ENCODE assay signal across 8 mouse cellular contexts in the genomic region with DNA sequence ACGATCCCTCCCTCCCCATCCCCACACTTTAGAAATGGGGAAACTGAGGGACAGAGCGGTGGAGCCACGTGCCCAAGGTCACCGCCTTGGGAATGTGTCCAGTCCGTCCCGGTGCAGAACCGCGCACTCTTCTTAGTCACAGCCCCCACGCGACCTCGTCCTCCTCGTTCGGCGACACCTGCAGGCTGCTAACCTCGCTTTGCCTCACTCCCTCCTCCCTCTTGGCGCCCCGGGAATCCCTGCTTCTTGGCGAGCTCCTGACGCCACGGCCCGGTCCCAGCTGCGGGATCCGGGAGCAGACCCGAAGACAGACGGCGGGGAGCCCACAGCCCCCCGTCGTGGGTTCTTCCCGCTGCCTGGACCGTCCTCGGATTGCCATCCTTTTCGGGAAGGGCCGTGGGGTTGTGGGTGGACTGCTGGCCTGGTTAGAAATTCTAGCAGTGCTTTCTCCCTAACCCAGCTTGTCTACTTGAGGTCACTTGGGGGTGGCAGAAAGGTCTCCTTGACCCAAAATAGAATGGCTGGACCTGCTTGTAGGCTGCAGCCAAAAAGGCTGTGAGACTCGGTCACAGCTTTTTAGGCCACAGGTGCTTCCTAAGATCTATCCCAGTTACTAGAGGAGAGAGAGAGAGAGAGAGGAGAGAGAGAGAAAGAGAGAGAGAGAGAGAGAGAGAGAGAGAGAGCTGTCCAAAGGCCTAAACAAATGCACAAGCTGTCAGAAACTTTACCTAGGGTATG. TPM values are rescaled to one million over a fixed set of nuclear protein-coding genes. Genes with fewer than 3 reads are reported as not detected.
DNase-seq lines count a peak whose midpoint lies in the region; ATAC-seq and TF ChIP-seq lines count a peak whose summit lies in the region.

No protein-coding gene starts in this region.

- WGBS in forebrain, embryonic 16.5 days: under 1% methylated on average over 34 of the region's 34 CpGs
- WGBS in hindbrain, embryonic 13.5 days: 1% methylated on average over 34 of the region's 34 CpGs
- 1% methylated on average over 34 of the region's 34 CpGs for WGBS in limb, embryonic 14.5 days
- WGBS in midbrain, embryonic 13.5 days: 1% methylated on average over 34 of the region's 34 CpGs

- peak overlapping the region; percentile 89 for H3K27ac ChIP-seq in layer of hippocampus, adult 2 months
- peak overlapping the region; percentile 85 for H3K27ac ChIP-seq in forebrain, embryonic 16.5 days (ENCODE audit: low read length)
- H3K27ac ChIP-seq in hindbrain, embryonic 13.5 days: peak overlapping the region; percentile 94
- H3K27ac ChIP-seq in limb, embryonic 14.5 days (replicated peaks; ENCODE audit: low read depth, low read length): no peak overlapping the region; the same call in 1 of the 2 replicates
- peak overlapping the region; percentile 92 for H3K27ac ChIP-seq in midbrain, embryonic 13.5 days

- H3K4me2 ChIP-seq in forebrain, embryonic 16.5 days (ENCODE audit: low read length): peak overlapping the region; percentile 76
- H3K4me2 ChIP-seq in hindbrain, embryonic 13.5 days: peak overlapping the region; percentile 99
- peak overlapping the region; percentile 98 for H3K4me2 ChIP-seq in limb, embryonic 14.5 days (replicated peaks; ENCODE audit: low read depth, low read length, severe bottlenecking)
- peak overlapping the region; percentile 99 for H3K4me2 ChIP-seq in midbrain, embryonic 13.5 days (replicated peaks)

- H3K4me1 ChIP-seq in forebrain, embryonic 16.5 days (replicated peaks; ENCODE audit: control insufficient read depth, insufficient read depth, low read length): peaks cover 18% of the 10 kb centered on the region
- H3K4me1 ChIP-seq in hindbrain, embryonic 13.5 days (replicated peaks): peaks cover 27% of the 10 kb centered on the region
- peaks cover 16% of the 10 kb centered on the region for H3K4me1 ChIP-seq in limb, embryonic 14.5 days (ENCODE audit: control insufficient read depth, insufficient read depth, low read length)
- peaks cover 27% of the 10 kb centered on the region for H3K4me1 ChIP-seq in midbrain, embryonic 13.5 days (replicated peaks)

- peak overlapping the region; percentile 77 for H3K4me3 ChIP-seq in layer of hippocampus, adult 2 months
- peak overlapping the region; percentile 80 for H3K4me3 ChIP-seq in forebrain, embryonic 16.5 days (replicated peaks; ENCODE audit: low read length)
- H3K4me3 ChIP-seq in hindbrain, embryonic 13.5 days: peak overlapping the region; percentile 94
- H3K4me3 ChIP-seq in limb, embryonic 14.5 days (replicated peaks; ENCODE audit: low read length): peak overlapping the region; percentile 96
- peak overlapping the region; percentile 95 for H3K4me3 ChIP-seq in midbrain, embryonic 13.5 days (replicated peaks)

- DNase-seq in layer of hippocampus, adult 2 months (ENCODE audit: low spot score in 2 of 2): peak in 1 of 2 experiments; percentile 29
- no peak for DNase-seq in layer of hippocampus, adult 8-10 months (ENCODE audit: low spot score in 2 of 2)
- DNase-seq in cerebellum, adult 11-12 months: peak; percentile 79
- DNase-seq in limb, embryonic 14.5 days (ENCODE audit: low spot score): peak; percentile 22
- peak; percentile 64 to 72 for DNase-seq in thymus, adult 18-20 months

- ATAC-seq in forebrain, embryonic 16.5 days: peak; percentile 29; the same call in 1 of the 2 replicates
- ATAC-seq in hindbrain, embryonic 13.5 days (ENCODE audit: low FRiP score): peak; percentile 37
- 0 out of 2 replicates have a peak, but pooled peaks have one; percentile 6 for ATAC-seq in limb, embryonic 14.5 days (ENCODE audit: low FRiP score, low read depth)
- ATAC-seq in midbrain, embryonic 13.5 days: peak; percentile 40

- no peaks in the 10 kb centered on the region for H3K9me3 ChIP-seq in forebrain, embryonic 16.5 days (ENCODE audit: control insufficient read depth, low read length)
- H3K9me3 ChIP-seq in hindbrain, embryonic 13.5 days: no peaks in the 10 kb centered on the region
- H3K9me3 ChIP-seq in limb, embryonic 14.5 days (ENCODE audit: control insufficient read depth, low read length): no peaks in the 10 kb centered on the region
- H3K9me3 ChIP-seq in midbrain, embryonic 13.5 days: no peaks in the 10 kb centered on the region

- no peak for TF ChIP-seq CTCF in layer of hippocampus, adult 2 months (conservative IDR thresholded peaks at IDR 0.05)

- no peaks in the 10 kb centered on the region for H3K27me3 ChIP-seq in forebrain, embryonic 16.5 days (replicated peaks; ENCODE audit: control insufficient read depth, insufficient read depth, low read length)
- no peaks in the 10 kb centered on the region; the same call in 1 of the 2 replicates for H3K27me3 ChIP-seq in hindbrain, embryonic 13.5 days
- no peaks in the 10 kb centered on the region for H3K27me3 ChIP-seq in limb, embryonic 14.5 days (ENCODE audit: control insufficient read depth, insufficient read depth, low read length)
- no peaks in the 10 kb centered on the region for H3K27me3 ChIP-seq in midbrain, embryonic 13.5 days

- H3K9ac ChIP-seq in forebrain, embryonic 16.5 days (replicated peaks; ENCODE audit: low read depth, low read length): peak overlapping the region; percentile 88
- peak overlapping the region; percentile 93 for H3K9ac ChIP-seq in hindbrain, embryonic 13.5 days
- H3K9ac ChIP-seq in limb, embryonic 14.5 days (ENCODE audit: low read depth, low read length, severe bottlenecking): peak overlapping the region; percentile 81
- peak overlapping the region; percentile 90 for H3K9ac ChIP-seq in midbrain, embryonic 13.5 days (replicated peaks)

- no peak for TF ChIP-seq POLR2A in limb, embryonic 14.5 days (IDR thresholded peaks at IDR 0.05; ENCODE audit: borderline replicate concordance, extremely low read depth, insufficient read depth, insufficient read length)

- no peaks in the 10 kb centered on the region; the same call in 1 of the 2 replicates for H3K36me3 ChIP-seq in forebrain, embryonic 16.5 days (ENCODE audit: control insufficient read depth, insufficient read depth)
- peaks cover 17% of the 10 kb centered on the region; the same call in 1 of the 2 replicates for H3K36me3 ChIP-seq in hindbrain, embryonic 13.5 days
- peaks cover 15% of the 10 kb centered on the region for H3K36me3 ChIP-seq in limb, embryonic 14.5 days (ENCODE audit: control insufficient read depth, insufficient read depth, low read length)
- H3K36me3 ChIP-seq in midbrain, embryonic 13.5 days: peaks cover 21% of the 10 kb centered on the region

RNA-seq across cellular contexts. Expression of gene Pptc7, which starts 1.0 kb away (rescaled TPM):
- 10 to 100 TPM; 39.8 to 41.1 TPM for total RNA-seq in layer of hippocampus, adult 2 months (2021)
- total RNA-seq in layer of hippocampus, adult 8-10 months (2022): 10 to 100 TPM; 41.0 to 48.0 (median 43.7) TPM
- 8.2 and 8.5 TPM in 2 replicates for polyA plus RNA-seq in forebrain, embryonic 16.5 days (2015; fragmentation: Nextera tagmentation; extraction: Ambion mirVana)
- polyA plus RNA-seq in hindbrain, embryonic 13.5 days (2015; fragmentation: Nextera tagmentation; extraction: Ambion mirVana): 8.0 and 8.3 TPM in 2 replicates
- polyA plus RNA-seq in limb, embryonic 14.5 days (2012; rRNA removed): 11.5 and 13.7 TPM in 2 replicates
- 7.6 and 8.9 TPM in 2 replicates for polyA plus RNA-seq in limb, embryonic 14.5 days (2014; fragmentation: Nextera tagmentation; extraction: Ambion mirVana)
- polyA plus RNA-seq in midbrain, embryonic 13.5 days (2015; fragmentation: Nextera tagmentation; extraction: Ambion mirVana): 8.0 and 9.1 TPM in 2 replicates

RNA-seq across cellular contexts. Expression of gene Tctn1, which starts 20.9 kb away (rescaled TPM):
- 10 to 100 TPM; 15.2 TPM for total RNA-seq in layer of hippocampus, adult 2 months (2021)
- total RNA-seq in layer of hippocampus, adult 8-10 months (2022): 10 to 100 TPM; 14.7 to 17.7 (median 16.1) TPM
- polyA plus RNA-seq in forebrain, embryonic 16.5 days (2015; fragmentation: Nextera tagmentation; extraction: Ambion mirVana): 3.6 and 4.8 TPM in 2 replicates
- polyA plus RNA-seq in hindbrain, embryonic 13.5 days (2015; fragmentation: Nextera tagmentation; extraction: Ambion mirVana): 5.9 and 6.6 TPM in 2 replicates
- 28.3 and 38.3 TPM in 2 replicates for polyA plus RNA-seq in limb, embryonic 14.5 days (2012; rRNA removed)
- polyA plus RNA-seq in limb, embryonic 14.5 days (2014; fragmentation: Nextera tagmentation; extraction: Ambion mirVana): 5.5 TPM in 2 replicates
- 6.2 and 6.4 TPM in 2 replicates for polyA plus RNA-seq in midbrain, embryonic 13.5 days (2015; fragmentation: Nextera tagmentation; extraction: Ambion mirVana)

Comparison
In these comparisons a context has a peak if more than half of its experiments do, and no peak if none do; other contexts are left out.
1. DNase-seq: peak in cerebellum, adult 11-12 months (single experiment), limb, embryonic 14.5 days (single experiment) and thymus, adult 18-20 months (2 of 2); none in layer of hippocampus, adult 8-10 months (0 of 2).
2. Peak in every context shown above with its lines, with median percentiles within 50 percentile points of each other: H3K4me3 ChIP-seq, ATAC-seq, H3K4me2 ChIP-seq and H3K9ac ChIP-seq.